Mouse (Mus musculus) frontal cortex, adult 2 months (tissue): ENCODE measurements around the gene Gm21739. TPM values are rescaled to one million over a fixed set of nuclear protein-coding genes. Genes with fewer than 3 reads are reported as not detected.
"Not testable (repeated sequence)": the region's sequence is repeated elsewhere in the genome, so short reads cannot be mapped to it uniquely, and the experiment has no call there.

Experiments used
- DNase-seq, 2 experiments: peaks; one replicate each; pipeline ENCODE4 v3.0.0; 2022; ENCODE audit warnings: low spot score in 1 of 2; ENCODE audit errors: extremely low spot score in 1 of 2
- polyA plus RNA-seq: library from polyadenylated mRNA; depleted of rRNA; stranded (reverse); fragments of >200 nt; gene quantifications from 2 replicates; pipeline ENCODE4 v1.2.3, GENCODE M21; 2012; rRNA removed

Gm21739 gene
- polyA plus RNA-seq, result not detected in 2 replicates

DNA sequence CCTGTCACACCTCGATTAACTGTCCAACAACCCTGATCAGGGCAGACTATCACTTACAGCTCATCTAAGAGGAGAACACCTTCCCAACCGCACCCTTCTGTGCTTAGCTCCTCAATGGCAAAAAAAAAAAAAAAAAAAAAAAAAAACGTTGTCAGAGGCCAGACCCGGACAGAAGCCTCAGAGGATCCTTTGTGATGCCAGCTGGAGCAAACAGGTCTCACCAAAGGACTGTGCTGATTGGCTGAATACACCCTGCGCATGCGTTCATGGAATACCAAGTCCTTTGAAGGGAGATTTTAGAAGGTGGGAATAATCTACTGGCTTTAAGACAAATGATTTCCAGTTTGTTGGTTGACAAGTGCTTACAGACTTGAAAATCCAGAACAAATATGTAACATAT lies at the start of gene Gm21739:
Gene Gm21739 (minus strand): TSS at position 101 of the 400 bp plus-strand sequence.
- DNase-seq, result not testable (repeated sequence)
